Mouse (Mus musculus): ENCODE measurements around the gene Lyz1. TPM values are rescaled to one million over a fixed set of nuclear protein-coding genes. Genes with fewer than 3 reads are reported as not detected.
"Not testable (repeated sequence)": the region's sequence is repeated elsewhere in the genome, so short reads cannot be mapped to it uniquely, and the experiment has no call there.

Lyz1 gene
- 10 to 100 TPM; 15.0 to 32.1 TPM for total RNA-seq (2021)
- long read RNA-seq, experiment 1, partial matches to known transcripts = 0 of 3 reads
- long read RNA-seq, experiment 1, other reads (novel, unspliced or antisense) = 0 of 3 reads
- long read RNA-seq, experiment 2, partial matches to known transcripts = 0 of 1 reads
- long read RNA-seq, experiment 2, other reads (novel, unspliced or antisense) = 0 of 1 reads

GRCm38 (mm10) chr10:117292671-117293070, at the start of gene Lyz1:
Gene Lyz1, minus strand, starts transcription at chr10:117292868.
- no peak for DNase-seq (ENCODE audit: low spot score in 2 of 2)

GRCm38 (mm10) chr10:117342406-117342805, 49.7 kb upstream of the Lyz1 start:
- no peak for DNase-seq (ENCODE audit: low spot score in 2 of 2)

- DNase-seq (ENCODE audit: low spot score in 2 of 2) = no peak
Measured at GRCm38 (mm10) chr10:117341029-117341428, 48.4 kb upstream of the Lyz1 start.

- no peak for DNase-seq (ENCODE audit: low spot score in 2 of 2)
Measured at GRCm38 (mm10) chr10:117339241-117339640, 46.6 kb upstream of the Lyz1 start.

- no peak for DNase-seq (ENCODE audit: low spot score in 2 of 2)
Measured at GRCm38 (mm10) chr10:117337946-117338345, 45.3 kb upstream of the Lyz1 start.

- no peak for DNase-seq (ENCODE audit: low spot score in 2 of 2)
Measured at GRCm38 (mm10) chr10:117335649-117336048, 43.0 kb upstream of the Lyz1 start.

- no peak for DNase-seq (ENCODE audit: low spot score in 2 of 2)
Measured at GRCm38 (mm10) chr10:117330521-117330920, 37.9 kb upstream of the Lyz1 start.

GRCm38 (mm10) chr10:117323782-117324181, 31.1 kb upstream of the Lyz1 start:
- no peak for DNase-seq (ENCODE audit: low spot score in 2 of 2)

GRCm38 (mm10) chr10:117322630-117323029, 30.0 kb upstream of the Lyz1 start:
- DNase-seq (ENCODE audit: low spot score in 2 of 2) = no peak

- DNase-seq (ENCODE audit: low spot score in 2 of 2) = no peak
Measured at GRCm38 (mm10) chr10:117320571-117320981, 27.9 kb upstream of the Lyz1 start.

- no peak for DNase-seq (ENCODE audit: low spot score in 2 of 2)
Measured at GRCm38 (mm10) chr10:117316391-117316790, 23.7 kb upstream of the Lyz1 start.

- no peak for DNase-seq (ENCODE audit: low spot score in 2 of 2)
Measured at GRCm38 (mm10) chr10:117313133-117313532, 20.5 kb upstream of the Lyz1 start.

- no peak for DNase-seq (ENCODE audit: low spot score in 2 of 2)
Measured at GRCm38 (mm10) chr10:117312168-117312567, 19.5 kb upstream of the Lyz1 start.

GRCm38 (mm10) chr10:117304371-117304770, 11.7 kb upstream of the Lyz1 start:
- DNase-seq (ENCODE audit: low spot score in 2 of 2) = no peak

- no peak for DNase-seq (ENCODE audit: low spot score in 2 of 2)
Measured at GRCm38 (mm10) chr10:117301688-117302087, 9.0 kb upstream of the Lyz1 start.

GRCm38 (mm10) chr10:117299901-117300520, 7.3 kb upstream of the Lyz1 start:
- no peak for DNase-seq (ENCODE audit: low spot score in 2 of 2)

GRCm38 (mm10) chr10:117299106-117299505, 6.4 kb upstream of the Lyz1 start:
- no peak for DNase-seq (ENCODE audit: low spot score in 2 of 2)

- no peak for DNase-seq (ENCODE audit: low spot score in 2 of 2)
Measured at GRCm38 (mm10) chr10:117298336-117298735, 5.7 kb upstream of the Lyz1 start.

GRCm38 (mm10) chr10:117290936-117291335, 1.7 kb downstream of the Lyz1 start:
- not testable (repeated sequence) for DNase-seq (ENCODE audit: low spot score in 2 of 2)

GRCm38 (mm10) chr10:117290046-117290870, 2.4 kb downstream of the Lyz1 start:
- DNase-seq (ENCODE audit: low spot score in 2 of 2) = no peak

GRCm38 (mm10) chr10:117289034-117289505, 3.6 kb downstream of the Lyz1 start:
- DNase-seq (ENCODE audit: low spot score in 2 of 2) = not testable (repeated sequence)
